Mouse (Mus musculus): Measurements from ENCODE around the gene Zfp729b.
A peak's percentile ranks its signal among the peaks of the same experiment; 100 is the strongest.

The Zfp729b gene

GRCm38 (mm10) chr13:67609066-67609876, at the start of gene Zfp729b:
Zfp729b (minus strand) TSS chr13:67609707.
- peak; percentile 76 to 90 for DNase-seq (ENCODE audit: low spot score in 2 of 2)

- no peak for DNase-seq (ENCODE audit: low spot score in 2 of 2)
These were observed 43.0 kb upstream of the Zfp729b start for GRCm38 (mm10) chr13:67652496-67652895.

GRCm38 (mm10) chr13:67637294-67638007, 27.9 kb upstream of the Zfp729b start, which contains the start of the genes Gm49345 and Zfp729a:
Gm49345 (minus strand) TSS chr13:67637769.
Zfp729a (minus strand) TSS chr13:67637791.
- peak; percentile 73 to 74 for DNase-seq (ENCODE audit: low spot score in 2 of 2)

DNA sequence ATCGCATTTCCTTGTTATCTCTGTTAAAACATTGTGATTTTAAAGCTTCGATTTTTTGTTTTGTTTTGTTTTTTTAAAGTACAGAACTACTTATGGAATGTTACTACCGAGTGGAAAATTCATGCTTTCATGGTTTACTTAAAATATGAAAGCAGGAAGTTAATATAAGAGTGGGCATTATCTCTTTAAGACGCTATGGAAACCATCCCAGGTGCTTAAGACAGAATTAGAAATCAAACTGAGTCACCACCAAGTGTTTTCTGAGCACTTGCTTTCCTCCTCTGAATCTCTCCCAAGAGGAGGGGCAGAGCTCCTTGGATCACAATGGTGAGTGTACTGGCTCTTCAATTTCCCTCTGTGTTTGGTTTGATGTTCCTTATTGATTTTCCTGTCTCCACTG, 601 bp upstream of the Zfp729b start:
- no peak for DNase-seq (ENCODE audit: low spot score in 2 of 2)

DNA sequence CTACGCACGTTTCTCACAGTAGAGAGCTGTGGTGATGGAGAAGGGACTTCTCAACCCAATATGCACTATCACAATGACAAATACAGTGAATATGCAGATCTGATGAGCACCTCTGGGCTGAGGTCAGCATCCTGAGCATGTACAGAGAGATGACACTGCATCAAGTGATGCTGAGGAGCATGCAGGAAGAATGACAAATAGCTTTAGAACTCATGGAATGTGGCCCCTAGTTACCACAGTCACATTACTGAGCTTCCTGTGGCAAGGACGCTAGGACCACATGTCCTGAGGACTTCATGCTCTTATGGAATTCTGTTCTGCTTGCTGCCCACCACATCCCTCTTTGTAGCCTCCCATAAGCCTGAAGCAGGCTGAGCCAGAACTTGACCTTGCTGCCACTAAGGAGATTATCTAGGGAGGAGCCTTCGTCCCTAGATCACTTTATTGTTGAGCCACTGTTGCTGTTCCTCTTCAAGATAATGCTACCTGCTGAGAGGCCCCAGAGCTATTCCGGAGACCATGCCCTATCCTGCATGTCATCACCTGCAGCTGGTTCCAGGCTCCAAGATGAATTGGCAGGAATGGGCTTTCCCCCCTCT, 36.8 kb downstream of the Zfp729b start:
- no peak for DNase-seq (ENCODE audit: low spot score in 2 of 2)

GRCm38 (mm10) chr13:67553730-67554129, 55.8 kb downstream of the Zfp729b start, which contains the start of gene Zfp748:
Zfp748 (minus strand) TSS chr13:67553830.
- no peak for DNase-seq (ENCODE audit: low spot score in 2 of 2)

DNA sequence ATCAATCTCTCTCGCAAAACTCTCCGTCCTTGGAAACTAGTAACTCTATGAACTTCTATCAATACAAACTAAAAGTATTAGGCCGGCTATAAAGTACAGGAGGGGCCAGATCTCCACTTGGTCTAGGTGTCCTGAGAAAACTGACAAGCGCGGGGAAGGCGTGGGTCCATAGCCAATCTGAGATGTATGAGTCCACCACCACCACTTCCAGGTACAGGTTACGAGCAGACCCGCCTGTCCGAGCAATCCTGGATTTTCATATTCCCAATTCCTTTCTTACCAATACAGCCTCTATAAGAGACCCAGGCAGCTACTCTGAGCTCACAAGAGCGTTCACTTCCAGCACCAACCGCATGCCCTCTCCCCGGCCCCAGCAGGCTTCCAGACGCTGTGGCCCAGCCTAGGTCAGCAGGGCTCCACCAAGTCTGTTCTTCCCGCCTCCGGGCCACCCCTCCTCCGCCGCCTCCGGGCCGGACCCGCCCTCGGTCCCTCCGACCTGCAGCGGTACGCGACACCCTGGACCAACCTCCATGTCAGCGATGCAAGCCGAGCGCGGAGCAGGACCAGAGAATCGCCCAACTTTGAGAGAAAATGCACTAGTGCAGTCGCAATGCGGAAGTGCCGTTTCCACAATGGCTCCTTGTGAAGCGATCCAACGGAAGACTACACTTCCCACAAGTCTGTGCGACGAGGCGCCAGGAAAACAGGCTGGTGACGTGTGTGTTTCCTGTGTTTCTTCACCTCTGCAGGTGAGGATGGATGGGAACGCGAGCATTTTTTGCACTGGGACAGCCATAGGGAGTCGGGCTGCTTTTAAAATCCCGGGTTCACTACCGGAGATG, 56.8 kb downstream of the Zfp729b start:
- peak; percentile 74 for DNase-seq (ENCODE audit: low spot score in 2 of 2)

DNA sequence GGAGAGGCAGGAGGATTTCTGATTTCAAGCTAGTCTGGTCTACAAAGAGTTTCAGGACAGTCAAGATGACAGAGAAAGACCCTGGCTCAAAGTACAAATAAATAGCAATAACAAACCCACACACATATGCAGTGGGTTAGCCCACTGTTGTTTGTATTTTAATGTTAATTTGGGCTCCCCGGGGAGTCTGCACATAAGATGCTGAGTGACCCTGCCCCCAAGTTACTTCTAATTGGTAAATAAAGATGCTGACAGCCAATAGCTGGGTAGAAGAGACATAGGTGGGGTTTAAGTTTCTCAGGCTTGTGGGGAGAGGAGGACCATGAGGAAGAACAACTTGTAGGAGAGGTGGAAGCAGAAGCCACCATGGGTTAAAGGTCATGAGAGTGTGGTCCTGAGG, 63.6 kb downstream of the Zfp729b start:
- no peak for DNase-seq (ENCODE audit: low spot score in 2 of 2)
